Mouse (Mus musculus) T-helper 2 cell (primary cell): ENCODE results near the gene Psmd2.

ENCODE experiments used
- in situ Hi-C: fragments of 300-600 bp; cut with MboI, MseI; formaldehyde crosslinking; loops from one replicate; pipeline ENCODE4 v1.15.1; 2025; ENCODE audit warnings: high pct_unique_total_duplicates

The Psmd2 gene

DNA sequence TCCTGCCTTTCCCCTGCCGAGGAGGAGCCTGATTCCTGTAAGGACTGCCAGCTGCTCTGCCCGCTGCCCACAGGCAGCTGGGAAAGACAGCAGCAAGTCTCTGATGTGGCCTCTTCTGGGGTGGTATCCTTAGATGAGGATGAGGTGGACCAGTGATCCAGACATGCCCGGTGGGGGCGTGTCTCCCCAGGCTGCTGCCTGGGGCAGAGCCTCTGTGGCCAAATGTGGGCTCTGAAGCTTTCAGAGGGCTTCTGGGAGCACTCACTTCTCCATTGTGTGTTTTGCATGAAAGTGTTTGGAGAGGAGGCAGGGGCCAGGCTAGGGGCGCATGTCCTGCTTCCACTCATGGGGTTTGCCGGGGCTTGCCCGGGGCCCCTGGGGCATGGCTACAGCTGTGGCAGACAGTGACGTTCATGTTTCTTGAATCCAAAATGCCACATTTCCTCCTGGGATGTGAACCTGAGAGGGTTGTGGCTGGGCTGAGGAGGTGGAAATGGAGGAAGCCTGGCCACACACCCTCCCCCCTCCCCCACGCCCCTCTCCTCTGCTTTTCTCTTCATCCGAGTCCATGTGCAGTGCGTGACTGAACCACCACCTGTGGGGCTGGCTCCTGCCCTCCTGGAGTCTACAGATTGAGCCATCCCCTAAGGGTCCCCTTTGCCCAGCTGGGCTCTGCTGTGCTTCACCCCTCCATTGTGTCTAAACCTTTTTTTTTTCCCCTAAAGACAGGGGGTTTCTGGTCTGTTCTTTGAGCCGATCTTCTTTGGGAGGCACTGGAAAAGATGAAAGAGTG lies 50.5 kb downstream of the Psmd2 start:
- in situ Hi-C loops = no loop called here

GRCm38 (mm10) chr16:20702522-20702893 lies 51.1 kb downstream of the Psmd2 start:
- in situ Hi-C loops = no loop called here

- in situ Hi-C loops = no loop called here
These were observed 51.6 kb downstream of the Psmd2 start for GRCm38 (mm10) chr16:20703071-20703470.

DNA sequence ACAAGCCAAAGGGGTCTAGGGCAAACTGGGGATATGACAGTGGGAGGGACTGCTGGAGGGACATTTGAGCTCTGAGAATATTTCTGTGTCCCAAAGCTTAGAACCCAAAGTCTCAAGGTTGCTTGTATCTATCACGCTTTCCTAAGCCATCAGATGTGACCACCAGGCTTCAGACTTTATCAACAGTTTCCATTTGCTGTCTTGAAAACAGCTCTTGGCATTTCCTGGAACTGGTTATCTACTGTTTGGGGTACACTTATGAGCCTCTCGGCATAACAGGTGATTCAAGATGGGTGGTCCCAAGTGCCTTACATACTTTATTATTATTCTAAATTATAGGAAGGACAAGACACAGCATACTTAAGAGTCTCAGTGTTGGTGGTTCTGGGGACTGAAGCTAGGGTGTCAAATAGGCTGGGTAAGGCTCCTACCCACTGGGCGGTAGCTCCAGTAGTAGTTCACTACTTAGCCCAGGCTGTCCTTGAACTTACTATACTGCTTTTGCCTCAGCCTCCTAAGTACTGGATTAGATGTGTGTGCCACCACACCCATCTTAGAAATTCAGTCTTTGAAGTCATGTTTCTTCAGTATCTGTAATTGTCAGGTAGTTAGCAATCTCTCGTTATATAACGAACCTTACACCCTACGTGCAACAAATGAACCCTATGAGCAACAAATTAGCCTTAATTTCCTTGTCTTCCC lies 52.4 kb downstream of the Psmd2 start:
- in situ Hi-C loops = no loop called here

DNA sequence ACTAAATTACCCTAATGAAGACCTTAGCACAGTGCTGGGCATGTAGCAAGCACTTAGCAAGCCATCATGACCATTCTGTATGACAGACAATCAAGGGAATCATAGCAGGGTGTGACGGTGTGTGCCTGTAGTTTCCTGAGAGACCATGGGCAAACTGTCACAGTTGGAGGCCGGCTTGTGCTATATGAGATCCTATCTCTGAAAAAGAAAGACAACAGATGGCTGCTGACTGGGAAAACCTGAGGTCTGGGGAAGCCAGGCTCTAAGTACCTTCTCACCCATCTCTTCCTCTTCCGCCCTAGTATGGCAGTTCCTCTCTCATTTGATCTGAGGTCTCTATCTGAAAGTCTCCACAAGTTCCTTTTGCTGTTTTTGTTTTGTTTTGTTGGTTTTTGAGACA lies 54.3 kb downstream of the Psmd2 start:
- in situ Hi-C loops = no loop called here

DNA sequence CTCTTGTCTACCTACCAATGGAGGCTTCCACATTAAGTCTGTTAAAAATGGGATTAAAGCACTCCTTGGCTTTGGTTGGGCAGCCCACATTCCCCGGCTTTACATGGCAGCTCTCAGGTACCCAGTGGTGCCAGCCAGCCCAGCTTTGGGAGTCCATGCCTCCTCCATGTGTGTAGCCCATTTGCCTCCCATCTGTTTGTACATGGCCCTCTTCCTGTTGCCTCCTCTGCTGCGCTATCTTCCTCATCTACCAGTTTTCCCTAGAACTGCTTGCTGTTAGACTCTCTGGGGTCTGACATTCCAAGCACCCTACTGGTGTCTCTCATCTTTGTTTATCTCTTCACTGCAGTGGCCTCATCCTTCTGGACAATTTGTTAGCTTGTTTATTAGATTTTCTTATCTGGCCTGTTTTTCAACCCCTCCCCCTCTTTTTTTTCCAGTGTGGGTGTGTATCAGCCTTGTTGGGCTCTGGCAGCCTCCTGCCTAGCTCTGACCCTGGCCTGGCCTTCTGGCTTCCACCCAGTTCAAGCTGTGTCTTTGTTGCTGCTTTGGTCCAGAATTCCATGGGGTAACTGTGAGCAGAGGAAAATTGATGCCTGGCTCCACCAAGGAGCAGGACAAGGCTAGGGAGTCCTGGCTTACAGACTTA lies 55.1 kb downstream of the Psmd2 start:
- in situ Hi-C loops = no loop called here

DNA sequence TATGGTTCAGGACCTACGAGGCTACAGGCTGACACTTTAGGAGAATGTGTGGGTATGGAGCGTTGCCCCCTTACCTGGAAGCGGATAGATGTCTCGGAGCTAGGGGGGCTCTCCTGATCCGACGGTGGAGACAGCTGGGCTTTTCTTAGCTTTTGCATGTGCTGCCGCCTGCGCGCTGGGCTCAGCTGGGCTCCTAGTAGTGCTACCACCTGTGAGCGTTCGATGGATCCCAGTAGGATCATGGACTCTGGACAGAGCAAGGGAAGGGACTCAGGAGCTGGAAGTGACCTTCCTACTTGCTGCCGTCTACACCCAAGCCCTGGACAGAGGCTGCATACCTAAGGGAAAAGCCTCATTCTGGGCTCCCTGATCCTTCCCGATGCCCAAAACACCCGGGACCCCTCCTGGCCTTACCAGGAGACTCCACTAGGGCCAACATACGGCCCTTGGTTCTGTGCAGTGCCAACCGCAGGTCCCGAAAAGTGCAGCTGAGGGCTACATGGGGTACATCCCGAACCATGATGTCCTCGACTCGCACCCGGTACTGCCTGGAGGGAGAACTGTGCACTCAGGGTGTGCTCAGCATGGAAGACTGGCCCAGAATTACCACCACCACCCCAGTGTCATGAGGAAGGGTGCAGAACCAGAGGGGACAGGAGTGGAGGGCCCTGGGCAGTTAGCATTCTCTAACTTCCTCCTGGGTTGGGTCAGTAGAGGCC lies 56.9 kb downstream of the Psmd2 start:
- in situ Hi-C loops = no loop called here

GRCm38 (mm10) chr16:20708939-20709734 lies 57.7 kb downstream of the Psmd2 start:
- in situ Hi-C loops = no loop called here

- in situ Hi-C loops = no loop called here
These were observed 58.9 kb downstream of the Psmd2 start for GRCm38 (mm10) chr16:20710370-20710769.

DNA sequence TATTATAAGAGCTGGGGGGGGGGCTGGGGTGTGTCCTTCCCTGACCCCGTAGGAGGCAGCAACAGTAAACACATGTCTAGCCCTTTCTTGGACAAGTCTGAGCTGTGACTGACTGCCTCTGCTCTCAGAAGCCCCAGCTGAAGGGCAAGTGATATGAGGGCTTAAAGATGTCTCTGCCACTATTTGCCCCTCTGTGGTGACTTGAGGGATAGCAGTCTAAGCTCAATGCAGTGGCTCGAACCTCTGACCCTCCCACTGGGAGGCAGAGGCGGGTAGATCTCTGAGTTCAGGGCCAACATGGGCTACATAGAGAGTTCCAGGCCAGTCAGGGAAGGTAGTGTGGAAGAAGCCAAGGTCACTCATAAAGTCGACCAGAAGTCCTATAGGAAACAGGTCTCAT lies 59.4 kb downstream of the Psmd2 start:
- in situ Hi-C loops = no loop called here

GRCm38 (mm10) chr16:20712190-20712589 lies 60.7 kb downstream of the Psmd2 start:
- in situ Hi-C loops = no loop called here

DNA sequence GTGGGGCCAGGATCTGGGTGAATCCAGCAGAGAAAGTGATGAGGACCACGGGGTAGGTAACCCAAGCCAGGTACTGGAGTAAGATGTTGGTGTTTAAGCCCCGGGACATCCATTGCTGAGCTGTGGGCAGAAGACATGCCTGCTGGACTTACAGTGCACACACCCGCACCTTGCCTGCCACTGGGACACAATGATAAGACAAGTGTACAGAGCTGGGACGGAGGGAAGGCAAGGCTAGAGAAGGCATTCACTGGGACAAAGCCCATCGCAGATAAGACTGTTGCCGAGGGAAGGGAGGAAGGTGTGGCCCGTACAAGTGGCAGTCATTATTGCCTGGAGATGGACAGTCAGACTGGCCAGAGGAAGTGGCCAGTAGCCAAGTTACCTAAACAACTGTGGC lies 61.4 kb downstream of the Psmd2 start:
- in situ Hi-C loops = no loop called here
